21 mouse cellular contexts compared by ENCODE assay signal in genomic region chr11:78412861-78413260, GRCm38 (mm10). TPM values are rescaled to one million over a fixed set of nuclear protein-coding genes. Genes with fewer than 3 reads are reported as not detected.
DNase-seq lines count a peak whose midpoint lies in the region; ATAC-seq and TF ChIP-seq lines count a peak whose summit lies in the region.
"Had no signal": no experiment of that assay in that cellular context is flagged by ENCODE, and none has a peak within 500 bp of the region (broad histone marks: within the 10 kb centered on the region; RNA-seq: fewer than 3 reads in every experiment).

No protein-coding gene starts in this region.

- no peak for DNase-seq in frontal cortex, postnatal 14 days (ENCODE audit: low spot score in 2 of 2)
- DNase-seq in layer of hippocampus, adult 2 months (ENCODE audit: low spot score in 2 of 2): peak in 1 of 2 experiments; percentile 37
- no peak for DNase-seq in layer of hippocampus, postnatal 14 days (ENCODE audit: low spot score in 2 of 2)
- peak; percentile 19 to 31 for DNase-seq in right cerebral cortex, adult 2 months (ENCODE audit: low spot score in 2 of 2)
- DNase-seq in right cerebral cortex, postnatal 4 days: no peak
- no peak for DNase-seq in heart, adult 9 months (ENCODE audit: low spot score in 2 of 2)
- DNase-seq: embryo, embryonic 11 days; liver, embryonic 13.5 days; lung, embryonic 14.5 days; lung, postnatal 4 days; thymus, postnatal 36 days had no signal

- TF ChIP-seq CTCF in layer of hippocampus, adult 2 months (conservative IDR thresholded peaks at IDR 0.05): no peak

- H3K4me3 ChIP-seq in layer of hippocampus, adult 2 months: no peak overlapping the region
- H3K4me3 ChIP-seq: forebrain, embryonic 15.5 days; hindbrain, embryonic 10.5 days; left cerebral cortex, adult 2 months; liver, embryonic 13.5 days had no signal

- peak overlapping the region; percentile 74 for H3K27ac ChIP-seq in layer of hippocampus, adult 2 months
- H3K27ac ChIP-seq: forebrain, embryonic 15.5 days; hindbrain, embryonic 10.5 days; liver, embryonic 13.5 days had no signal

- ATAC-seq in frontal cortex, adult (ENCODE audit: low TSS enrichment): peak; percentile 80; the same call in 1 of the 2 replicates
- ATAC-seq: forebrain, embryonic 15.5 days; intestine, postnatal 0 days had no signal

RNA-seq across cellular contexts. Expression of gene Slc13a2, which starts 9.2 kb away (rescaled TPM):
- total RNA-seq in layer of hippocampus, adult 2 months (2021): not detected
- not detected for total RNA-seq in layer of hippocampus, postnatal 14 days (2021)
- total RNA-seq: CH12.LX; gastrocnemius, postnatal 25 days; heart, adult 8-10 months; left cerebral cortex, adult 2 months; MEL had no signal

RNA-seq across cellular contexts. Expression of gene Foxn1, which starts 26.5 kb away (rescaled TPM):
- not detected for total RNA-seq in layer of hippocampus, adult 2 months (2021)
- total RNA-seq in layer of hippocampus, postnatal 14 days (2021): not detected
- total RNA-seq: CH12.LX; gastrocnemius, postnatal 25 days; heart, adult 8-10 months; hindbrain, postnatal 0 days; left cerebral cortex, adult 2 months; MEL had no signal

RNA-seq across cellular contexts. Expression of gene Slc46a1, which starts 52.6 kb away (rescaled TPM):
- total RNA-seq in layer of hippocampus, adult 2 months (2021): 10 to 100 TPM; 11.7 to 12.3 TPM
- total RNA-seq in layer of hippocampus, postnatal 14 days (2021): 1 to 10 TPM; 9.6 to 9.8 TPM

Comparison
In these comparisons a context has a peak if more than half of its experiments do, and no peak if none do; other contexts are left out.
1. DNase-seq: peak in right cerebral cortex, adult 2 months (2 of 2); none in frontal cortex, postnatal 14 days (0 of 2), layer of hippocampus, postnatal 14 days (0 of 2), right cerebral cortex, postnatal 4 days (single experiment) and heart, adult 9 months (0 of 2).